Mouse (Mus musculus) layer of hippocampus, adult 18-20 months (tissue): ENCODE data around the gene Ppp2r5c. TPM values are rescaled to one million over a fixed set of nuclear protein-coding genes. Genes with fewer than 3 reads are reported as not detected.

Source experiments
- DNase-seq, 2 experiments: peaks; one replicate each; pipeline ENCODE4 v3.0.0; 2022; ENCODE audit warnings: low spot score in 2 of 2
- total RNA-seq, 2 experiments: library from RNA; stranded (reverse); gene quantifications; 2 replicates each; pipeline ENCODE4 v1.2.3; 2021

Gene Ppp2r5c
- total RNA-seq, 2 experiments from 2014 or later: 241 to 242 TPM

DNA sequence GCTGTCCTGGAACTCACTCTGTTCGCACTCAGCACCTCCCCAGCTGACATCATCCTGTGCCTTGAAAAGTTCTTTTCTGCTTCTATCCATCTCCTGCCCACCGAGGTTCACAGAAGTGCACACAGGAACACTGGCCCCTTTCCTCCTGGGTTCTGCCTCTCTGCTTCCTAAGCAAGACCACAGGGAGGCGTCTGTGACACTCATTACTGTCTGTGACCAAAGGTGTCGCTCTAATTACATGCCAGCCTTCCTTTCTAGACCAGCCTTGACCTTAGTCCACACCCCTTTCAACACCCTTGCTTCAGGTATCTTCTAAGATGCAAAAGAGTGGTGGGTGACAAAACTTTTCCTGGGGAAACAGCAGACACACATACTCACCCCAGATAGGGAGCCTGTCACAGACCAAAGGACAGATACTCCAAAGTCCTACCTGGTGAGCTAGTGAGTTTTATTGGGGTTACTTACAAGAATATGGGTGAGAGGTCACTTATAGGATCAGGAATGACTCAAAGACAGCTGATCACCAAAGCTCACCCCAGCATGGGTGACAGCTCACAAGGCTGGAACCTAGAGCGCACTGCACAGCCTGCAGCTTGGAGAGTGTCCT, 8.4 kb upstream of the Ppp2r5c start:
- DNase-seq: no peak

DNA sequence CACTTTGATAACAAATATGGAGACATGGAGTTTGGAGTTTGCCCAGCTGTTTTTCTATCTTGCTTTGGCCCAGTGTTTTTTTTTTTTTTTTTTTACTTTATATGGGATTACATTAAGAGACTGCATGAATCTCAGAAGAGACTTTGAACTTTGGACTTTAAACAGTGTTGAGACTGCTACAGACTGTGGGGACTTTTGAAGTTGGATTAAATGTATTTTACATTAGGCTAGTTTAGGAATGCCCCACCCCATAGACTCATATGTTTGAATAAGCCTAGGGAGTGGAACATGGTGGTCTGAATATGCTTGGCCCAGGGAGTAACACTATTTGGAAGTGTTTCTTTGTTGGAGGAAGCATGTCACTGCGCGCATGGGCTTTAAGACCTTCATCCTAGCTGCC, 4.7 kb upstream of the Ppp2r5c start:
- no peak for DNase-seq

GRCm38 (mm10) chr12:110444530-110444929, 2.4 kb upstream of the Ppp2r5c start:
- DNase-seq: no peak

GRCm38 (mm10) chr12:110445775-110446174, 1.1 kb upstream of the Ppp2r5c start:
- DNase-seq: no peak

- DNase-seq: peak in 1 of 2 experiments; percentile 50
Observed at GRCm38 (mm10) chr12:110447306-110447705, 386 bp downstream of the Ppp2r5c start.

DNA sequence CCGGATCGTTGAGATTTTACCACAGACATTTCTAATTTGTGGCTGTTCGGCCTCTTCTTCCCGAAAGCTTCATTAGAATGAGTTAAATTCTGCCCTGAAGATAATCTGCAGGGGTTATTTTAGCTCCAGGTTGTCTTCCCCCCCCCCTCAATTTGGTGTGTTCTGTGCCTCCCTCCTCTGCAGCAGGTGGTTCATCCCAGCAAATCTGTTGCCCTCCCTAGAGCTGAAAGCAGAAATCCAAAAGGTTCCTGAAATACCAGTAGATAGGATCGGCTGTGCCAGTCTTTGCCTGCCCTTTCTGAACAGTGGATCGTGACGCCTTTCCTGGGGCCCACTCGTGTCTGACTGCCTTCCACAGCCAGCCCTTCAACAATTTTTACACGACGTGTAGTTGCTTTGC, 1.8 kb downstream of the Ppp2r5c start:
- DNase-seq: peak in 1 of 2 experiments; percentile 57

GRCm38 (mm10) chr12:110454223-110454622, 7.3 kb downstream of the Ppp2r5c start:
- DNase-seq: peak in 1 of 2 experiments; percentile 69

DNA sequence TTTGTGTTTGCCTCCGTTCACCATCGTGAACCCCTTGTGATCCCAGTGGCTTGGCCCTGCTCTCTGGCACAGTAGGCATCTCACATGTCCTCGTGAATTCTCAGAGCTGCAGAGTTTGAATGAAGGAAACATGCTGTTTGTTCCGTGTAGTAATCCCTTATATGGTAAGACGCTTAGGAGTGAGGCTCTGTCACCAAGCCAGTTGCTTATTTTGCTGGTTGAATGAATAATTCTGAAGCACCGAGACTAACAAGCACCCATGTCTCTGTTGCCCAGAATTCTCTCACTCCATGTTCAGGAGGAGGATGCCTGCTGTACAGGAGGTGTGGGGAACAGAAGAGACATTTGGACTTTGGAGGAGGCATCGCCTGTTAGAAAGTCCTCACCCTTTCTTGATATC, 9.1 kb downstream of the Ppp2r5c start:
- peak in 1 of 2 experiments; percentile 56 for DNase-seq

DNA sequence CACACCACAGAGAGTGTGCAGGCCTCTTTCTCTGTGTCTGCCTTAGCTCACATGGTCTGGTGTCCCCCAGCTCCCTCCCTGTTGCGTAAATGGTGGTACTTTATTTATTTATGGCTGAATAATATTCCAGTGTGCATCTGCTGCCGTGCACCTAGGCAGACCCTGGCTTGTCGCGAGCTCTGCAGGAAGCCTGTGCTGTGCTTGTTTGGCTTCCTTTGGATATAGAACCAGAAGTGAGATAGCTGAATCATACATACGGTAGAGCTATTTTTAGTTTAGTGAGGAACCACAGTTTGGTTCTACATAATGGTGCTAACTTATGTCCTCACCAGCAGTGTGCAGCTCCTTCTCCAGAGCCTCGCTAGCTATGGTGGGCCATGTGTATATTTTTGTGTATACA, 11.7 kb downstream of the Ppp2r5c start:
- no peak for DNase-seq

DNA sequence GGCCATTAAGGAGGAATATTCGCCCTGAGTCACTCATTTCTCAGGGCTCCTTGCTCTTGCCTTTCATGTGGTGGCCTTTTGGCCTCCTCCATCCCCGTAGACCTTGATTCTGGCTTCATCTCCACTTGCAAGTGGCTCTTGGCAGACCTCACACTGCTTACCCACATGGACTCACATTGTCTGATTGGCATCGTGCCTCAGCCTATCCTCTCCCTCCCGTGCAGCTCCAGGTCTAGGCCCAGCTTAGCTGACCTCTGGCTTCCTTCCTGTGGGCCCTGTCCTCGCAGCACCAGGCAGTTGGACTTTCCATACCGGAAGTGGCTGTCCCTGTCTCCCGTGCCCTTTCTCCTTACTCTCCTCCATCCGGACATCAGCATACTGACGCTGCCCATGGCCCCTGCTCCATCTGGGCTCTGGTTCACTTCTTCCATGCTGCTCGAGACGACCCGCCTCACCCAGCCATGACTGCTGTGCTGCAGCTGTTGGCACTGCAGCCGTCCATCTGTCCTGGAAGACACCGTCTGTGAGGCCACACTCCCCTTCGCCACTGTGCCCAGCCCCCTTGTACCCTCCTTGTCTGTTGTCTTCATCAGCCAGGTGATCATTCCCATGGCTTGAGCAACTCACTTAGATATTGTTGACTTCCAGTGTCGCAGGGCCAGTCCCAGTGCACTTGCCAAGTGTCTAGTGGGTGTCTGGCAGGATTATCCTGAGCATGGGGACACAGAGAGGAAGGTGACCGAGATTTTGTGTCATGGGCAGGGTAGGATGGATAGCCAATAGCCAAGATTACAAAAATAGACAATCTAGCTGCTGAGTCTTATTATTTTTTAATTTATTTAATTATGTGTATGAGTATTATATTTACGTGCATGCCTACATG, 13.7 kb downstream of the Ppp2r5c start:
- DNase-seq: no peak

- no peak for DNase-seq
Observed at GRCm38 (mm10) chr12:110463711-110464110, 16.8 kb downstream of the Ppp2r5c start.

DNA sequence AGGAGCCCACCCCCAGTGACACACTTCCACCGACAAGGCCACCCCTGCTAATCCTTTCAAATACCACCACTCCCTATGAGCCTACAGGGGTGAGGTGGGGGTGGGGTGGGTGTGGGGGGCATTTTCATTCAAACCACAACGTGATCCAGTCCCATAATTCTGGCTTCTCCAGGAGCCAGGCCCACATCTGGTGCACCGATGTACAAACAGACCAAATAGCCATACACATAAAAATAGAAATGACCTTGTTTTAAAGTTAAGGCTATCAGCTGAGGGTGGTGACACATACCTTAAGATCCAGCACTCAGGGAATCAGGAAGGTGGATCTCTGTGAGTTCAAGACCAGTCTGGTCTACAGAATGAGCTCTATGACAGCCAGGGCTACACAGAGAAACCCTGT, 24.5 kb downstream of the Ppp2r5c start:
- no peak for DNase-seq

DNA sequence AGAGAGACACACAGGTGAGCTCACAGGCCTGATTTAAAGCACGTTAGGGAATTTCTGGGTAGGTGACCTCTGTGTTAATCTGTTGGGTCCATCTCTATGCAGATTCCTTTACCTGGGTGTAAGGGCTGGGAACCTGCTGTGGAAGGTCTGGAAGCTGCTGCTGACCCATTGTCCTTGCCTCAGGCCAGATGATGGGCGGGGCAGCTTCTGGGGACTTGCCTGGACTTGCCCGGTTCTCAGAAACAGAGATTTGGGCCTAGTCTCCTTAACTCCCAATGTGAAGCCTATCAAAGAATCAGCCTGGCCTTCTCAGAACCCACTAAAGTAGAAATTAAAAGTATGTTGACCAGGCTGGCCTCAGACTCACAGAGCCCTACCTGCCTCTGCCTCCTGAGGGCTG, 25.3 kb downstream of the Ppp2r5c start:
- DNase-seq: no peak

GRCm38 (mm10) chr12:110474497-110474896, 27.6 kb downstream of the Ppp2r5c start:
- no peak for DNase-seq

DNA sequence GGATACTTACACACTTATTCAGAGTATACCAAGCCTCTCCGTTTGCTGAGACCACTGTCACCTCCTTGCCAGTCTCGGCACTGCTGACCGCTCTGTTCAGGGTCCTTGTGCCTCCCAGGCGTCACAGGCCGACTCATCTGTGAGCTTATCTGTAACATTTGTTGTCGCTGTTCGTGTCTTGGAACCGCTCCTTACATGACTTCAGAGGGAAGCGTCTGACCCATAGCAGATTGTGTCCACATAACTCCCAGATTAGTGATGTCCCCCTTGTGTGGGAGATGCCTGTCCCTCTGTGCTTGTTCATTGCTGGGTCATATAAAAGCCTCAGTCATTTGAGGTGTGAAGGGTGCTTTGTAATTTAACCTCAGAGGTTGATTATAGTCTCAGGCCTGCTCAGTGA, 29.6 kb downstream of the Ppp2r5c start:
- no peak for DNase-seq

- no peak for DNase-seq
Observed at GRCm38 (mm10) chr12:110477906-110478305, 31.0 kb downstream of the Ppp2r5c start.

- no peak for DNase-seq
Observed at GRCm38 (mm10) chr12:110478601-110479008, 31.7 kb downstream of the Ppp2r5c start.

GRCm38 (mm10) chr12:110479268-110479667, 32.3 kb downstream of the Ppp2r5c start:
- DNase-seq: no peak

GRCm38 (mm10) chr12:110480701-110481100, 33.8 kb downstream of the Ppp2r5c start:
- DNase-seq: no peak

DNA sequence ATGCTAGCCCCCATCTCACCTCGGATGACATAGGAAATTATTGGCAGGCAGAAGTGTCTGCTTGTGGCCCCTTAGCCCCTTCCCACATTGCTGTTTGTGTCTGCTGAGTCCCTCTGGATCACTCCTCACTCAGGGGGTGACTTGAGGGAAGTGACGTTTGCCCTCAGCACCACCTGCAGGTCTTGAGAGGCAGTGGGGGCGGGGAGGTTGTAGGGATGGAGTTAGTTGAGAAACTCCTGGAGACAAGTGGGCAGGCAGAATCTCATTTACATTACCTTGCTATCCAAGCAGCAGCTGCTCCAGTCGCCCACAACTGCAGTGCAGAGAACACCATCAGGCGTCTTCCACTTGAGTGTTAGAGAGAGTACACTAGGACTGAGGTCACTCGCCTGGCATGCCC, 36.8 kb downstream of the Ppp2r5c start:
- DNase-seq: no peak

- peak in 1 of 2 experiments; percentile 11 for DNase-seq
Observed at GRCm38 (mm10) chr12:110484824-110485584, 38.1 kb downstream of the Ppp2r5c start.
